Mouse (Mus musculus): ENCODE measurements around the gene 4930524J08Rik.

Gene 4930524J08Rik

DNA sequence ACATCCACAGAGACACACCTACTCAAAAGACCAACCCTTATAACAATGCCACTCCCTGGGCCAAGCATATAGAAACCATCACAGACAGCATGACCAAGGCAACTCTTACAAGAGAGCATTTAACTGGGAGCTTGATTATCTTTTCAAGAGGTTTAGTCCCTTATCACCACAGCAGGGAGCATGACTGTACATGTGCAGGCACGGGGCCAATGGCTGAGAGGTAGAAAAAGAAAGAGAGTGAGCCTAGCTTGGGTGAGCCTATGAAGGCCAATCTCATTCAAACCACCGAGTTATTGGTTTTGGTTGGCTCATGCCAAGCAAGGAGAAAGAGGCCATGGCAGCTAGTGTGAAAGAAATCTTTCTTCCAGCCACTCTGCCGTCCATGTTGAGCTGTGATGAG lies 26.6 kb downstream of the 4930524J08Rik start:
- DNase-seq = peak; percentile 71

DNA sequence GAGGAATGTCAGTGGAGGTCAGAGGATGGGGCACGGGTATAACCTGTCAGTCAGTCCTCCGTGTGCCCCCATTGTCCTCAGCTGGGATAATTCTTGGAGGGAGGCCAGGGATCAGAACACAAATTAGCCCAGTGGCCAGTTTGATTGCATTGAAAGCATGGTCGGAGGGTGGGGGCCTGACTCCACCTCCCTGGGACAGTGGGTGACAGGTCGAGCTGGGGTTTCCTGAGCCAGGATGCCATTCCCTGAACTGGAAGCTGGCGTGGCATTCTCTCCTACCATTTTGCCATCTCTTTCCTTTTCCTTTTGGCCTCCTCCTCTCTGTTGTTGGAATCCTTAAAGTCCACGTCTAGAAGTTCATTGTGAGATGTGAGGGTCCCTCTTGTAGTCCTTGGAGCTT lies 27.0 kb downstream of the 4930524J08Rik start:
- peak; percentile 86 for DNase-seq

DNA sequence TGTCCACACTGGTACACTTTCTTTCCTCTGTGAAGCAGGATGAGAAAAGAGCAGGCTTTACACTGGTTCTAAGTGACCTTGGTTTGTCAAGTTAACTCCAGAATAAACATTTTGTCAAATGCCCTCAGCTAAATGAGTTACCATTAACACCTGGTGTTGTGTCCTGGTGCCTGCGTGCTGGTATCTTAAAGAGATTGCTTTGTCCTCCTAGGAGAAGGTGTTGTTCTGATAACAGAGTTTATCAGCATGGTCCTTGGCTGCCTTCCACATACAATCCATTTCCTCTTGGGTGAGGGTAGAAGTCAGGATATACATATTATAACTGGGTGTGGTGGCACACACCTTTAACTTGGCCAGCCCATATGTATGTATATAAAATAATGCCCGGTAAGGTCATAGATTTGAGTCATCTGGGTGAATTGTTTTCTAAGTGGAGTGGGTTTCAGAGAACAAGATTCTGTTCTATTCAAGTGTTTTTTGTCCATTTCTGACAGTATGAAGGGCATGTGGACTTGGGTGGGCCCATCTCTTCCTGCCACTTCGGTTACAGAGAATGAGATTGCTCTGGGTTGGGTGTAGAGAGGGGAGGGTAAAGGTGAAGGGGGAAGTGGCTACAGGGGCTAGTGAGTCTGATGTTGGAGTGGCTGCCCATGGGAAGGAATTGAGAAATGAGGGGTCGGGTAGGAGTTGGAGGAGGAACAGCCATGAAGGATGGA lies 27.6 kb downstream of the 4930524J08Rik start:
- peak; percentile 79 for DNase-seq

DNA sequence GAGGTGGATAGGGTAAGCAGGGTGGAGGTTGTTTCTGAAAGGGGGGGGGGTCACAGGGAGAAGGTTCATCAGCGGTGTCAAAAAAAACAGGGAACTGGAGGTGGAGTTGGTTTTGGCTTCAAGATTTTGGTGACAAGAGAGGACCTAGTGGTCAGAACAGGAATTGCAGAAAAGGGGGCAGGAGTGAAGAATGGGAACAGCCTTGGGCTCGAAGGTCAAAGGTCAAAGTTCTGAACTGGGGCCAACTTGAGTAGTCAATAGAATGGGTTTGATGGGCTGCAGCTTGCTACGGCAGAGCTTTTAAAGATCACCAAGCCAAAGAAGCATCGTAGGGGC lies 28.1 kb downstream of the 4930524J08Rik start:
- DNase-seq = peak; percentile 55

DNA sequence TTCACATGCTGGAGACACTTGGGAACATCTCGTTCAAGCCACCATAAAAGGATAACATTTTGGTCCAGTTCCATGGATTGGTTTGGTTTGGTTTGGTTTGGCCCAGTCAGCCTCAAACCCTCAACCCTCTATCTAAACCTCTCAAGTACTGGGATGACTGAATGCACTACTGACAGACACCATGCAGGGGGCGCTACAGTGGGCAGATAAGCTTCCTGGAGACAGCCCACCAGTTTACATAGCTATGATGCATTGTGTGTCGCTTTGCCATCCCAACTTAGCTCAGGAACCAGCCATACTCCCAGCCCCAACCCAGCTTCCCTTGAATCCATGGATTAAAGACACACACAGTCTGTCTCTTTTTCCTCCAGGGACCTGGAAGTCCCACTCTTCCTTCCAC lies 29.6 kb downstream of the 4930524J08Rik start:
- DNase-seq = no peak

DNA sequence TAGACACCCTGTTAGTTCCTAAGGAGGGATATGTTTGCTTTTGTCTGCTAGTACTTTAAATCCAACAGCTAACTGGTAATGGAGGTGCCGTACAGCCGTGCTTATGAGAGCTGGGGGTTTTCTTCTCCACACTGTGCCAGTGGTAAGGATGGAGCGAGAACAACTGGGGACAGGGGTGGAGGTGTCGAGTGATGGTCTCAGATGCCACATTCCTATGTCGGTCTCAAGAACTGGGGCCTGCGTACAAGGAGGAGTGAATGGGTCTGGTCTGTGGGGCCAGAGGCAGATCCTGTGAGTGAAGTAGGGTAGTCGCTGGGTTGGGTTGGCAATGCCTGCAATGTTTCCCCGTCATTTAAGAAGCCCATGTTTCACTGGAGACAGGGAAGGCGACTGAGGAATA lies 33.7 kb downstream of the 4930524J08Rik start:
- peak; percentile 79 for DNase-seq

GRCm38 (mm10) chr5:100020089-100020488 lies 41.2 kb downstream of the 4930524J08Rik start:
- DNase-seq = no peak

- no peak for DNase-seq
Measured at GRCm38 (mm10) chr5:100024403-100024802, 45.5 kb downstream of the 4930524J08Rik start.

GRCm38 (mm10) chr5:100024868-100025267 lies 46.0 kb downstream of the 4930524J08Rik start:
- DNase-seq = no peak

All from heart, adult 11 months (tissue).